Mouse (Mus musculus): ENCODE results near the gene Rbfox2. TPM values are rescaled to one million over a fixed set of nuclear protein-coding genes. Genes with fewer than 3 reads are reported as not detected.

Rbfox2 gene
- polyA plus RNA-seq, 1 experiment from 2014 or later = 97.4 TPM

DNA sequence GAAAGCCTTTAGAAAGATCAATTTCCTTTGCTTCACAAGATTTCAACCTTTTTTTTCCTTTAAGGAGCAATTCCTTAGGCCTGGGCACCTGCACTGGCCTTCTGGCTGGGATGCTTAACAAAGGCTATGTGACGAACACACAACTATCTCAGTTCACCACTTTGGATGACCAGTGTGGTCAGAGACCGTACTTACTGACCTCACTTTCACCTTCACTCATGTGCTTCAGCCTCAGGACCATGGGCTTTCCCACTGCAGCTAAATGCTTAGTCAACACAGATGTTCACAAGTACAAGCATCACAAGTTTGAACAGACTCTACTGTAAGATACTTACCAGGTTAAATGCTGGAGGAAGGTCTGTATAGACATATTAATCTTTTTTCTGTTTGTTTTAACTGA is 194.4 kb downstream of the Rbfox2 start:
- H3K27me3 ChIP-seq (replicated peaks; ENCODE audit: control insufficient read depth, insufficient read depth, low read length) = no peaks in the 10 kb centered on the region
- peaks cover 76% of the 10 kb centered on the region for H3K36me3 ChIP-seq (ENCODE audit: control insufficient read depth, insufficient read depth, low read length)
- H3K4me2 ChIP-seq (ENCODE audit: low read depth, low read length) = no peak overlapping the region
- no peak overlapping the region for H3K9ac ChIP-seq (ENCODE audit: low read depth, low read length)
- no peak for DNase-seq (ENCODE audit: low spot score)
- H3K4me3 ChIP-seq (ENCODE audit: low read depth, low read length) = no peak overlapping the region
- 81% methylated on average over 2 of the region's 2 CpGs for WGBS
- no peak overlapping the region for H3K27ac ChIP-seq (replicated peaks; ENCODE audit: low read depth, low read length)
- H3K4me1 ChIP-seq (ENCODE audit: control insufficient read depth, insufficient read depth, low read length) = no peaks in the 10 kb centered on the region
- ATAC-seq (ENCODE audit: low read depth) = no peak
- H3K9me3 ChIP-seq (ENCODE audit: control insufficient read depth, low read length) = no peaks in the 10 kb centered on the region

DNA sequence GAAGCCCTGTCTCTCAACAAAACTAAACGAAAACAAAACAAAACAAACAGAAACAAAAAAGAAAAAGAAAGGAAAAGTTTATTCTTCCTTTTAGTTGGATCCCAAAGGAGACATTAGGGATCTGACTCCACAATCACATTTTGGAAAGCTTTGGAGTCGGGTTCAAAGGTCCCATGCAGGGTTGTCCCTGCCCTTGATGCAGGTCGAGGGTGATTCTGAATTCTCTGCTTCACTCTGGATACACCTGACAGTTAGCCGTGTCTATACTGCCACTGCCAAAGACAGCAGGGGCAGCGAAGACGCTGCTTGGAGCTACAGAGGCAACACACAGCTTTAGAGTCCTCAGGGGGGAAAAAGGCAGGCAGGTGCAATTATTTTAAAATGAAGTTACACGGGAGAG is 194.9 kb downstream of the Rbfox2 start:
- WGBS = 79% methylated on average over 7 of the region's 7 CpGs
- H3K4me1 ChIP-seq (ENCODE audit: control insufficient read depth, insufficient read depth, low read length) = no peaks in the 10 kb centered on the region
- no peak overlapping the region for H3K9ac ChIP-seq (ENCODE audit: low read depth, low read length)
- ATAC-seq (ENCODE audit: low read depth) = no peak
- no peak overlapping the region for H3K4me2 ChIP-seq (ENCODE audit: low read depth, low read length)
- no peak overlapping the region for H3K4me3 ChIP-seq (ENCODE audit: low read depth, low read length)
- H3K36me3 ChIP-seq (ENCODE audit: control insufficient read depth, insufficient read depth, low read length) = peaks cover 76% of the 10 kb centered on the region
- H3K9me3 ChIP-seq (ENCODE audit: control insufficient read depth, low read length) = no peaks in the 10 kb centered on the region
- no peaks in the 10 kb centered on the region for H3K27me3 ChIP-seq (replicated peaks; ENCODE audit: control insufficient read depth, insufficient read depth, low read length)
- H3K27ac ChIP-seq (replicated peaks; ENCODE audit: low read depth, low read length) = no peak overlapping the region
- no peak for DNase-seq (ENCODE audit: low spot score)

- H3K27me3 ChIP-seq (replicated peaks; ENCODE audit: control insufficient read depth, insufficient read depth, low read length) = no peaks in the 10 kb centered on the region
- H3K27ac ChIP-seq (replicated peaks; ENCODE audit: low read depth, low read length) = no peak overlapping the region
- no peak overlapping the region for H3K4me3 ChIP-seq (ENCODE audit: low read depth, low read length)
- no peak overlapping the region for H3K9ac ChIP-seq (ENCODE audit: low read depth, low read length)
- ATAC-seq (ENCODE audit: low read depth) (no peak), DNase-seq (ENCODE audit: low spot score) (no peak)
- H3K4me1 ChIP-seq (ENCODE audit: control insufficient read depth, insufficient read depth, low read length) = no peaks in the 10 kb centered on the region
- no peak overlapping the region for H3K4me2 ChIP-seq (ENCODE audit: low read depth, low read length)
- H3K9me3 ChIP-seq (ENCODE audit: control insufficient read depth, low read length) = no peaks in the 10 kb centered on the region
- H3K36me3 ChIP-seq (ENCODE audit: control insufficient read depth, insufficient read depth, low read length) = peaks cover 63% of the 10 kb centered on the region
- WGBS = 85% methylated on average over 11 of the region's 11 CpGs
Observed at GRCm38 (mm10) chr15:77110452-77110851, 196.4 kb downstream of the Rbfox2 start.

DNA sequence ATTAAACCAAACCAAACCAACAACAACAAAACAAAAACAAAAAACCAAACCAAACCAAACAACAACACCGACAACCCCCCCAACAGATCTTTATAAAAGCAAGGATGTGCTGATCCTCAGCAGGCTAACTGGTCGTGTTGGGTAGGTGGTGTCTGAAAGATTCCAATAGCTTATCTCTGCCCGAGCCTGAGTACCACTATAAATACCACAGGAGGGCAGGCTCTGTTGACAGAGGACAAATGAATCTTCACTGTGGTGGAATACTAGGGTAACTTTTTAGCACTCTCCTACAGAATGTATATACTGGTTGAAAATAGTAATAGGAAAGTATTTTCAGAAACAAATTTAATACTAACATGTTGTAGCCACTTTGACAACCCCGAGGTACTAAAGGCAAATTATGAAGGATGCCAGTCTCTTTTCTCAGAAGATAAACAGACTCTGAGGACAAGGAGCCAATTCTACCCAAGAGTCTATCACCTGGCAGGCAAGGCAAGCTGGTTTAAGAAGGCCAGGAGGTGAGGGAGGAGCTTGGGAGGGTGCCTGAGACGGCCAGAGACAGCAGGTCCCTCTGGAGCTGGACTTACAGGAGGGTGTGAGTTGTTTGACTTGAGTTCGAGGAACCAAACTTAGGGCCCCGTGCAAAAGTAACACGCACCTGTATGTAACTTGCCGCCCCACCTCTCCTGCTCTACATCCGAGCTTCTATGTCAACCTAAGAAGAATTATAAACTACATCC is 199.5 kb downstream of the Rbfox2 start:
- H3K9ac ChIP-seq (ENCODE audit: low read depth, low read length) = no peak overlapping the region
- H3K4me2 ChIP-seq (ENCODE audit: low read depth, low read length) = no peak overlapping the region
- H3K4me3 ChIP-seq (ENCODE audit: low read depth, low read length) = no peak overlapping the region
- 83% methylated on average over 10 of the region's 10 CpGs for WGBS
- no peak overlapping the region for H3K27ac ChIP-seq (replicated peaks; ENCODE audit: low read depth, low read length)
- H3K9me3 ChIP-seq (ENCODE audit: control insufficient read depth, low read length) = no peaks in the 10 kb centered on the region
- peaks cover 42% of the 10 kb centered on the region for H3K36me3 ChIP-seq (ENCODE audit: control insufficient read depth, insufficient read depth, low read length)
- H3K4me1 ChIP-seq (ENCODE audit: control insufficient read depth, insufficient read depth, low read length) = no peaks in the 10 kb centered on the region
- DNase-seq (ENCODE audit: low spot score) (no peak), ATAC-seq (ENCODE audit: low read depth) (no peak)
- no peaks in the 10 kb centered on the region for H3K27me3 ChIP-seq (replicated peaks; ENCODE audit: control insufficient read depth, insufficient read depth, low read length)

DNA sequence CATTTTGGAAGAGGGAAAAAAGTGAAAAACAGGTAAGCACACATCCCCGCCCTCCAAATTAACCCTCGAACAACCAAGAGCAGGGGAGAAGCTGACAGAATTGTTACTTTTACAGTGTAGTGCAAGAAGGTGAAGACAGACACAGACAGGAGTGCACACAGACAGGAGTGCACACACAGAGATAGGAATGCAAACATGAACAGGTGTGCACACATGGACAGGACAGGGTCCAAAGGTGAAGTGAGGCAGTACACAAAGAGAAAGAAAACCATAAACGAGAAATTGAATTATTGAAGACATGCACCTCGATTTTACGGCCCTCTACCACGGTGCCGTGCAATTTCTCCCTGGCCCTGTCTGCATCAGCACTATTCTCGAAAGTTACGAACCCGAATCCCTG is 201.5 kb downstream of the Rbfox2 start:
- Histone ChIP-seq H3K4me3 (ENCODE audit: low read depth, low read length) (no peak overlapping the region), H3K9ac (ENCODE audit: low read depth, low read length) (no peak overlapping the region), H3K27ac (replicated peaks; ENCODE audit: low read depth, low read length) (no peak overlapping the region), H3K4me1 (ENCODE audit: control insufficient read depth, insufficient read depth, low read length) (no peaks in the 10 kb centered on the region), H3K9me3 (ENCODE audit: control insufficient read depth, low read length) (no peaks in the 10 kb centered on the region), H3K36me3 (ENCODE audit: control insufficient read depth, insufficient read depth, low read length) (peaks cover 44% of the 10 kb centered on the region), H3K4me2 (ENCODE audit: low read depth, low read length) (no peak overlapping the region), H3K27me3 (replicated peaks; ENCODE audit: control insufficient read depth, insufficient read depth, low read length) (no peaks in the 10 kb centered on the region)
- DNase-seq (ENCODE audit: low spot score) (no peak), ATAC-seq (ENCODE audit: low read depth) (no peak)
- WGBS = 88% methylated on average over 10 of the region's 10 CpGs

GRCm38 (mm10) chr15:77104349-77105158 is 202.2 kb downstream of the Rbfox2 start:
- 75% methylated on average over 10 of the region's 10 CpGs for WGBS
- Histone ChIP-seq H3K4me2 (ENCODE audit: low read depth, low read length) (no peak overlapping the region), H3K27me3 (replicated peaks; ENCODE audit: control insufficient read depth, insufficient read depth, low read length) (no peaks in the 10 kb centered on the region), H3K27ac (replicated peaks; ENCODE audit: low read depth, low read length) (peak overlapping the region; percentile 33), H3K36me3 (ENCODE audit: control insufficient read depth, insufficient read depth, low read length) (peaks cover 44% of the 10 kb centered on the region), H3K4me3 (ENCODE audit: low read depth, low read length) (no peak overlapping the region), H3K9me3 (ENCODE audit: control insufficient read depth, low read length) (no peaks in the 10 kb centered on the region), H3K9ac (ENCODE audit: low read depth, low read length) (no peak overlapping the region), H3K4me1 (ENCODE audit: control insufficient read depth, insufficient read depth, low read length) (no peaks in the 10 kb centered on the region)
- no peak for ATAC-seq (ENCODE audit: low read depth)
- DNase-seq (ENCODE audit: low spot score) = peak; percentile 28

DNA sequence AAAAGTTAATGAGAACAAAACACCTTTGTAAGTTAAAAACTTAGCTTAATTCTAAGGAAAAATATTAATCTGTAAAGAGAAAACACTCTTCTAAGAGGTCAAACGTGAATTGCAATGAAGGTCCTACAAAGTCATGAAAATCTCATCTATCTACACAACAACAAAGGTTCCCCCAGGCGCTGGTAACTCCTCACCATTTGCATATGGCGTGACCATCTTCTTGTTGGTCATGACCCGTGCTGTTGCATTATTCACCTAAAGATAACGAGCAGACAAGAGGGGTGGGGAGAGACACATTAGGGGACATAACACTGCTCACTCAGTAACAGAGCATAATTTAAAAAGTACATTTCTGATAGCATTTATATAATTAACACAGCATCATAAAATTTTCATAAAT is 204.1 kb downstream of the Rbfox2 start:
- H3K9ac ChIP-seq (ENCODE audit: low read depth, low read length) = no peak overlapping the region
- H3K4me2 ChIP-seq (ENCODE audit: low read depth, low read length) = no peak overlapping the region
- peaks cover 49% of the 10 kb centered on the region for H3K36me3 ChIP-seq (ENCODE audit: control insufficient read depth, insufficient read depth, low read length)
- H3K27ac ChIP-seq (replicated peaks; ENCODE audit: low read depth, low read length) = no peak overlapping the region
- H3K4me3 ChIP-seq (ENCODE audit: low read depth, low read length) = no peak overlapping the region
- H3K27me3 ChIP-seq (replicated peaks; ENCODE audit: control insufficient read depth, insufficient read depth, low read length) = no peaks in the 10 kb centered on the region
- no peak for ATAC-seq (ENCODE audit: low read depth)
- H3K4me1 ChIP-seq (ENCODE audit: control insufficient read depth, insufficient read depth, low read length) = no peaks in the 10 kb centered on the region
- DNase-seq (ENCODE audit: low spot score) = no peak
- no peaks in the 10 kb centered on the region for H3K9me3 ChIP-seq (ENCODE audit: control insufficient read depth, low read length)
- WGBS = 93% methylated on average over 5 of the region's 5 CpGs

- WGBS = 28% methylated on average over 3 of the region's 3 CpGs
- Histone ChIP-seq H3K4me3 (ENCODE audit: low read depth, low read length) (no peak overlapping the region), H3K27me3 (replicated peaks; ENCODE audit: control insufficient read depth, insufficient read depth, low read length) (no peaks in the 10 kb centered on the region), H3K27ac (replicated peaks; ENCODE audit: low read depth, low read length) (no peak overlapping the region), H3K4me2 (ENCODE audit: low read depth, low read length) (no peak overlapping the region), H3K36me3 (ENCODE audit: control insufficient read depth, insufficient read depth, low read length) (peaks cover 67% of the 10 kb centered on the region), H3K4me1 (ENCODE audit: control insufficient read depth, insufficient read depth, low read length) (no peaks in the 10 kb centered on the region), H3K9me3 (ENCODE audit: control insufficient read depth, low read length) (no peaks in the 10 kb centered on the region), H3K9ac (ENCODE audit: low read depth, low read length) (no peak overlapping the region)
- ATAC-seq (ENCODE audit: low read depth) (no peak), DNase-seq (ENCODE audit: low spot score) (peak; percentile 15)
Observed at GRCm38 (mm10) chr15:77099756-77100155, 207.0 kb downstream of the Rbfox2 start.

Data from embryonic facial prominence, embryonic 14.5 days (tissue).